Mouse (Mus musculus) stomach, embryonic 16.5 days (tissue): Measurements from ENCODE around the gene Sptlc2. TPM values are rescaled to one million over a fixed set of nuclear protein-coding genes. Genes with fewer than 3 reads are reported as not detected.
A peak's percentile ranks its signal among the peaks of the same experiment; 100 is the strongest.

Experiments used
- ATAC-seq: fragments of 200-750 bp; cut with Nextera tagmentation; 2 replicates; pipeline ENCODE4 v1.8.0; 2017; ENCODE audit warnings: moderate number of reproducible peaks, moderate TSS enrichment; ENCODE audit not compliant: insufficient read depth, low FRiP score
- H3K27ac ChIP-seq: fragments of 300-500 bp; sonication (generic); 2 replicates; pipeline ENCODE4 v1.5.1; 2014; ENCODE audit warnings: low read length
- H3K27me3 ChIP-seq: fragments of 300-500 bp; sonication (generic); 2 replicates; pipeline ENCODE4 v1.6.1; 2014; ENCODE audit warnings: low read length, control low read depth, mixed read lengths; ENCODE audit not compliant: control insufficient read depth, insufficient read depth
- H3K36me3 ChIP-seq: fragments of 300-500 bp; sonication (generic); 2 replicates; pipeline ENCODE4 v1.6.1; 2014; ENCODE audit warnings: low read length; ENCODE audit not compliant: control insufficient read depth, insufficient read depth
- H3K4me1 ChIP-seq: fragments of 300-500 bp; sonication (generic); 2 replicates; pipeline ENCODE4 v1.6.1; 2014; ENCODE audit warnings: low read length, control low read depth, mixed read lengths; ENCODE audit not compliant: control insufficient read depth, insufficient read depth
- H3K4me2 ChIP-seq: fragments of 300-500 bp; sonication (generic); 2 replicates; pipeline ENCODE4 v1.6.1; 2014; ENCODE audit warnings: low read depth, low read length, mixed read lengths
- H3K4me3 ChIP-seq: fragments of 300-500 bp; sonication (generic); replicated peaks from 2 replicates; pipeline ENCODE4 v1.5.1; 2014; ENCODE audit warnings: mild to moderate bottlenecking, low read length
- H3K9ac ChIP-seq: fragments of 300-500 bp; sonication (generic); 2 replicates; pipeline ENCODE4 v1.6.1; 2014; ENCODE audit warnings: low read length
- H3K9me3 ChIP-seq: fragments of 300-500 bp; sonication (generic); replicated peaks from 2 replicates; pipeline ENCODE4 v1.6.1; 2016; ENCODE audit warnings: low read length, control low read depth; ENCODE audit not compliant: control insufficient read depth
- WGBS: fragments of 180-500 bp; shearing (Covaris S2); extraction: QIAGEN DNeasy Blood & Tissue Kit; methylation state at CpG from one replicate; pipeline ENCODE4 v1.1.7; 2014; 5-methylcytosine and 5-hydroxymethylcytosine counted together
- polyA plus RNA-seq: library from polyadenylated mRNA; unstranded; fragments of >200 nt; fragmentation: Nextera tagmentation; extraction: Ambion mirVana; gene quantifications from 2 replicates; pipeline ENCODE4 v1.2.1, GENCODE M21; 2015

Gene Sptlc2
- polyA plus RNA-seq, 1 experiment from 2014 or later: 101 TPM

- ATAC-seq: no peak
- no peak overlapping the region for H3K9ac ChIP-seq
- no peak overlapping the region for H3K4me3 ChIP-seq
- 0 out of 2 replicates have a peak, but pooled peaks cover 3% of the 10 kb centered on the region for H3K4me1 ChIP-seq
- no peak overlapping the region for H3K4me2 ChIP-seq
- H3K36me3 ChIP-seq: no peaks in the 10 kb centered on the region
- H3K9me3 ChIP-seq: no peaks in the 10 kb centered on the region
- no peak overlapping the region for H3K27ac ChIP-seq
- WGBS: 81% methylated on average over 5 of the region's 5 CpGs
- no peaks in the 10 kb centered on the region for H3K27me3 ChIP-seq
Observed at GRCm38 (mm10) chr12:87418921-87419320, 30.8 kb upstream of the Sptlc2 start.

GRCm38 (mm10) chr12:87416690-87417089, 28.5 kb upstream of the Sptlc2 start:
- no peak overlapping the region for H3K27ac ChIP-seq
- no peak overlapping the region for H3K9ac ChIP-seq
- H3K27me3 ChIP-seq: no peaks in the 10 kb centered on the region
- no peaks in the 10 kb centered on the region for H3K36me3 ChIP-seq
- 29% methylated on average over 7 of the region's 7 CpGs for WGBS
- 0 out of 2 replicates have a peak, but pooled peaks cover 3% of the 10 kb centered on the region for H3K4me1 ChIP-seq
- H3K4me2 ChIP-seq: no peak overlapping the region
- H3K4me3 ChIP-seq: no peak overlapping the region
- no peak for ATAC-seq
- H3K9me3 ChIP-seq: no peaks in the 10 kb centered on the region

DNA sequence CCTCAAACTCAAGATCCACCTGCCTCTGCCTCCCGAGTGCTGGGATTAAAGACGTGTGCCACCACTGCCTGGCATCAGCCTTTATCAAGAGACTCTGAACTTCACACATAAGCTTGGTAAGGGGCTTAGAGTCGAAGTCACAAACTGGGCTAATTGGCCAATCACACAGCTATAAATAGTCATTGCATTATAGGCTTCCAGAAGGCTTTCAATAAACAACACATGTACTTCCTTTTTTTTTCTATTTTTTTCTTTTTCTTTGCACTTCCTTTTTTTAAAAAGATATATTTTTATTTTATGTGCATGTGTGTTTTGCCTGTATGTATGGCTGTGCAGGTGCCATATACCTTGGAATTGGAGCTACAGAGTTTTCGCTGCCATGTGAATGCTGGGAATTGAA, 27.2 kb upstream of the Sptlc2 start:
- Histone ChIP-seq H3K27me3 (no peaks in the 10 kb centered on the region), H3K4me3 (no peak overlapping the region), H3K27ac (no peak overlapping the region), H3K4me2 (no peak overlapping the region), H3K9ac (no peak overlapping the region), H3K4me1 (0 out of 2 replicates have a peak, but pooled peaks cover 10% of the 10 kb centered on the region), H3K36me3 (no peaks in the 10 kb centered on the region), H3K9me3 (no peaks in the 10 kb centered on the region)
- 70% methylated on average over 4 of the region's 4 CpGs for WGBS
- no peak for ATAC-seq

GRCm38 (mm10) chr12:87413179-87413790, 25.1 kb upstream of the Sptlc2 start:
- no peak overlapping the region for H3K9ac ChIP-seq
- no peak for ATAC-seq
- 22% methylated on average over 4 of the region's 4 CpGs for WGBS
- no peak overlapping the region for H3K27ac ChIP-seq
- H3K36me3 ChIP-seq: no peaks in the 10 kb centered on the region
- H3K27me3 ChIP-seq: no peaks in the 10 kb centered on the region
- no peak overlapping the region for H3K4me2 ChIP-seq
- H3K4me3 ChIP-seq: no peak overlapping the region
- H3K9me3 ChIP-seq: no peaks in the 10 kb centered on the region
- peaks cover 9% of the 10 kb centered on the region; the same call in 1 of the 2 replicates for H3K4me1 ChIP-seq

GRCm38 (mm10) chr12:87410999-87411398, 22.8 kb upstream of the Sptlc2 start:
- no peak overlapping the region for H3K4me2 ChIP-seq
- no peaks in the 10 kb centered on the region for H3K36me3 ChIP-seq
- H3K9me3 ChIP-seq: no peaks in the 10 kb centered on the region
- H3K27me3 ChIP-seq: no peaks in the 10 kb centered on the region
- H3K9ac ChIP-seq: no peak overlapping the region
- ATAC-seq: peak; percentile 18; the same call in 1 of the 2 replicates
- H3K4me1 ChIP-seq: peaks cover 13% of the 10 kb centered on the region
- no peak overlapping the region for H3K4me3 ChIP-seq
- 38% methylated on average over 7 of the region's 7 CpGs for WGBS
- H3K27ac ChIP-seq: peak overlapping the region; percentile 74; the same call in 1 of the 2 replicates

DNA sequence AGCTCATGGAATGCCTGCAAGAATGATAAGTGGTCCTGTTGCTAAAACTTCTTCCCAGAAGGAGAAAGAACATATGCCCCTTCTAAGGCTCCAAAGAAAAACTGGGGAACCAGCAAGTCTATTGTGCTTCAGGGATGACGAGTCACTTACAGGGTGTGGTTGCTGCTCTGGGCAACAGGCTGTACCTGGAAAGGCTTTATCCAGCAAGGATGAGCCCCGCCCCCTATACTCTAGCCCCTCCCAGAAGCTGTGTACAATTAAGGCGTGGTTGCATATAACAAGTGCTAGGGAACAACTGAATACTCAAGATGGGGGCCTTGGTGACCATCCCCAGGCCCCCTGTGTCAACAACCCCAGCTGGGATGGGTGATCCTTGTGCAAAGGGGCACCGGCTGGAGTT, 21.0 kb upstream of the Sptlc2 start:
- Histone ChIP-seq H3K27me3 (no peaks in the 10 kb centered on the region), H3K4me3 (no peak overlapping the region), H3K4me2 (no peak overlapping the region), H3K27ac (peak overlapping the region; percentile 50), H3K9me3 (no peaks in the 10 kb centered on the region), H3K4me1 (peaks cover 13% of the 10 kb centered on the region), H3K9ac (no peak overlapping the region), H3K36me3 (no peaks in the 10 kb centered on the region)
- WGBS: 71% methylated on average over 4 of the region's 4 CpGs
- 0 out of 2 replicates have a peak, but pooled peaks have one; percentile 54 for ATAC-seq

- H3K4me1 ChIP-seq: peaks cover 13% of the 10 kb centered on the region
- H3K9me3 ChIP-seq: no peaks in the 10 kb centered on the region
- H3K27ac ChIP-seq: peak overlapping the region; percentile 60; the same call in 1 of the 2 replicates
- peak overlapping the region; percentile 49 for H3K9ac ChIP-seq
- peak overlapping the region; percentile 47 for H3K4me2 ChIP-seq
- 28% methylated on average over 21 of the region's 21 CpGs for WGBS
- no peaks in the 10 kb centered on the region for H3K36me3 ChIP-seq
- H3K27me3 ChIP-seq: no peaks in the 10 kb centered on the region
- ATAC-seq: no peak
- peak overlapping the region; percentile 13; the same call in 1 of the 2 replicates for H3K4me3 ChIP-seq
Observed at GRCm38 (mm10) chr12:87407869-87408605, 19.9 kb upstream of the Sptlc2 start.

DNA sequence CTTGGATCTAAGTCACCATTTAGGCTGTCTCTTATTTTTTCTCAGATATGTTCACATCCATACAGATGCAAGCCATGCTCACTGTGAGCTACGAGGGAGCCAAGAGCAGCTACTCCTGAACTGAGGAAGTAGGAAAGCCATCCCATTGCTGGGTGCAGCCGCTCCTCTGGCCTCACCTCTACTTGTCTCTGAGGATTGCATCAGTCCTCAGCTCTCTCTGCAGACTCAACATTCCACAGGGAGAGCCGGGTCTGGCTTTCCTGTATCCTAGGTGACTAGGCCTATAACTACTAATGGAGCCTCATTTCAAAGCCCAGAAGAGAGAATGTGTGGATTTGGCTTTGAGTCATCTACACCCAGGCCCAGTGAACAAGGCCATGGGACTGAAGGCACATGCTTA, 17.6 kb upstream of the Sptlc2 start:
- ATAC-seq: no peak
- Histone ChIP-seq H3K27me3 (no peaks in the 10 kb centered on the region), H3K4me1 (peaks cover 8% of the 10 kb centered on the region), H3K4me2 (no peak overlapping the region), H3K27ac (peak overlapping the region; percentile 16), H3K9me3 (no peaks in the 10 kb centered on the region), H3K36me3 (no peaks in the 10 kb centered on the region), H3K4me3 (no peak overlapping the region), H3K9ac (no peak overlapping the region)
- WGBS: 59% methylated on average over 3 of the region's 3 CpGs

GRCm38 (mm10) chr12:87405165-87405564, 17.0 kb upstream of the Sptlc2 start:
- H3K27ac ChIP-seq: peak overlapping the region; percentile 50

More at GRCm38 (mm10) chr12:87405165-87405564, 17.0 kb upstream of the Sptlc2 start:
- H3K9ac ChIP-seq: no peak overlapping the region
- no peaks in the 10 kb centered on the region for H3K27me3 ChIP-seq
- H3K4me3 ChIP-seq: no peak overlapping the region
- H3K9me3 ChIP-seq: no peaks in the 10 kb centered on the region
- WGBS: 65% methylated on average over 4 of the region's 4 CpGs
- H3K4me1 ChIP-seq: peaks cover 7% of the 10 kb centered on the region
- no peaks in the 10 kb centered on the region for H3K36me3 ChIP-seq
- H3K4me2 ChIP-seq: no peak overlapping the region
- peak; percentile 59; the same call in 1 of the 2 replicates for ATAC-seq
